Mouse (Mus musculus): Measurements from ENCODE around the gene Sectm1a.

DNA sequence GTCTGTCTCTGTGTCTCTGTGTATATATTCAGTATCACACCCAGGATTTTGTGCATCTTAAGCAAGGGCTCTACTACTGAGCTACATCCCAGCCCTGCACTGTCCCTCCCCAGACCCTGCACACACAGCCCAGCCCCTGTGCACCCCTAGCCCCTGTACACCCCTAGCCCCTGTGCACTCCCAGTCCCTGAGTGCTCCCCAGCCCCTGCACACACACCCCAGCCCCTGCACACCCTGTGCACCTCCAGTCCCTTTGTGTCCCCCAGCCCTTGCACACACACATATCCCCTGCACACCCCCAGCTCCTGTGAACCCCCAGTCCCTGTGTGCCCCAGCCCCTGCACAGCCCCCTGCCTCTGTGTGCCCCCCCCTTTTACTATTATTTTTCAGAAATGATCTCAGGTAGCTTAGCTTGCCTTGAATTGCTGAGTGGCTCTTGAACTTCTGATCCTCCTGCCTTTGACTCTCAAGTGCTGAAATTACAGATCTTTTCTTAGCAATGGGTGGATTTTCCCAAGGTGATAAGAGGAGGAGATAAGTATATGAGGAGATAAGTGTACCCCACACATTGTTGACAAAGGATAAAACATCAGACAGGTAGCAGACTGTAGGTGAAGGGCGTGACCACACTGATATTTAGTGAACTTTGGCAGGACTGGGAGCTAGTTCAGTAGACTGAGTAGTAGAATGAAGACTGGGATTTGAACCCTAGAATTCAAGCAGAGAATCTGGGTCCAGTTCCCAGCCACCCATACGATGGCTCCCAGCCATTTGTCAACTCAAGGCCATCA, 8.9 kb upstream of the Sectm1a start:
- TF ChIP-seq CTCF (IDR thresholded peaks at IDR 0.05) = no peak
- no peak for TF ChIP-seq EP300 (IDR thresholded peaks at IDR 0.05)
